Mouse (Mus musculus): ENCODE results near the gene Crlf1.

The Crlf1 gene

GRCm38 (mm10) chr8:70468733-70469132 lies 24.2 kb upstream of the Crlf1 start:
- WGBS = 91% methylated on average over 4 of the region's 4 CpGs

- 14% methylated on average over 10 of the region's 10 CpGs for WGBS
Observed at GRCm38 (mm10) chr8:70469295-70469916, 23.6 kb upstream of the Crlf1 start.

GRCm38 (mm10) chr8:70469938-70470337 lies 23.0 kb upstream of the Crlf1 start:
- WGBS = 62% methylated on average over 2 of the region's 2 CpGs

GRCm38 (mm10) chr8:70471856-70472255 lies 21.1 kb upstream of the Crlf1 start:
- WGBS = 96% methylated on average over 7 of the region's 7 CpGs

- under 1% methylated on average over 53 of the region's 53 CpGs for WGBS
Observed at GRCm38 (mm10) chr8:70476333-70477268, 16.4 kb upstream of the Crlf1 start, which contains the start of gene Klhl26. TSS of gene Klhl26 (minus strand) at chr8:70476968.

GRCm38 (mm10) chr8:70477269-70477982 lies 15.5 kb upstream of the Crlf1 start:
- WGBS = 5% methylated on average over 21 of the region's 21 CpGs

- WGBS = 53% methylated on average over 3 of the region's 3 CpGs
Observed at GRCm38 (mm10) chr8:70481908-70482307, 11.1 kb upstream of the Crlf1 start.

- 76% methylated on average over 2 of the region's 2 CpGs for WGBS
Observed at GRCm38 (mm10) chr8:70482943-70483342, 10.0 kb upstream of the Crlf1 start.

GRCm38 (mm10) chr8:70486191-70486681 lies 6.7 kb upstream of the Crlf1 start:
- 47% methylated on average over 7 of the region's 7 CpGs for WGBS

GRCm38 (mm10) chr8:70486941-70487520 lies 5.9 kb upstream of the Crlf1 start, which contains the start of gene Tmem59l:
TSS of gene Tmem59l (minus strand) at chr8:70487358.
- 9% methylated on average over 33 of the region's 33 CpGs for WGBS

- WGBS = 12% methylated on average over 55 of the region's 55 CpGs
Observed at GRCm38 (mm10) chr8:70487993-70488796, 4.8 kb upstream of the Crlf1 start.

- WGBS = 24% methylated on average over 14 of the region's 14 CpGs
Observed at GRCm38 (mm10) chr8:70488931-70489470, 4.0 kb upstream of the Crlf1 start.

- 7% methylated on average over 37 of the region's 41 CpGs for WGBS
Observed at GRCm38 (mm10) chr8:70489576-70489975, 3.4 kb upstream of the Crlf1 start.

- 43% methylated on average over 10 of the region's 10 CpGs for WGBS
Observed at GRCm38 (mm10) chr8:70490061-70490879, 2.7 kb upstream of the Crlf1 start.

GRCm38 (mm10) chr8:70490880-70491495 lies 2.0 kb upstream of the Crlf1 start:
- 9% methylated on average over 20 of the region's 20 CpGs for WGBS

GRCm38 (mm10) chr8:70493692-70494415 lies 896 bp downstream of the Crlf1 start:
- 2% methylated on average over 47 of the region's 47 CpGs for WGBS

GRCm38 (mm10) chr8:70494416-70494945 lies 1.5 kb downstream of the Crlf1 start:
- WGBS = 11% methylated on average over 28 of the region's 28 CpGs
